Mouse (Mus musculus): Measurements from ENCODE around the gene Gpr63. TPM values are rescaled to one million over a fixed set of nuclear protein-coding genes. Genes with fewer than 3 reads are reported as not detected.

The Gpr63 gene
- polyA plus RNA-seq (2015; fragmentation: Nextera tagmentation; extraction: Ambion mirVana), result 0.33 and 0.50 TPM in 2 replicates

DNA sequence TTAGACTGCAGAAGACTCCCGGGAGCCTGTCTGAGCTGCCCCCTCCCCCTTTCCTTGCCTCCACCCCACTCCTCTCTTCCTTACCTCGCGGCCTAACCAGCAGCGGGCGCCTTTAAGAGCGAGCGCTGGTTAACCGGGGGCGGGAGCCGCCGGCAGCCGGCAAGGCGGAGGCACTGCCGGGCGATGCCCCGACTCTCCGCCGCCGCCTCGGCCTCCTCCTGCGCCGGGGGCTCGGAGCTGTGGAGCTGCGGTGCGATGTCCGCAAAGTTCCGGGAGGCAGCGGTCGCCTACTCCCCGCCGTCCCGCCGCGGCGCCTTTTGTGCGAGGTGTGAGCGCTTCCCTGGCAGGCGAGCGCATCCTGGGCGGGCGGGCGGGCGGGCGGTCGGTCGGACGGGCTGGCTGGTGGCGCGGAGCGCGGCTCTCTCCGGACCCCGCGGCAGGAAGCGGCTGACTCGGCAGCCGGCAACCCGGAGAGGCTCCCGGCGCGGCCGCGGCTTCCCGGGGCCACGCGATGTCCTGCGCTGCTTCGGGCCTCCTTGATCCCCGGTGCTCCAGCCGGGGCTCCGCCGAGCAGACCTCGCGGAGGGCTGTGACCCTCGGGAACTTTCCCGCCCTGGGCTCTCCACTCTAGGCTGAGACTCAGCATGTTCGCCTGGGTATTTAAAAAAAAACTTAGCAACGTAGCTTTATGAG, at the start of gene Gpr63:
TSS of gene Gpr63 (plus strand) at position 109 of the 693 bp plus-strand sequence.
- WGBS, result under 1% methylated on average over 65 of the region's 78 CpGs
- Histone ChIP-seq H3K4me1 (peaks cover 8% of the 10 kb centered on the region), H3K9me3 (no peaks in the 10 kb centered on the region)

GRCm38 (mm10) chr4:24920006-24920577, 46.1 kb upstream of the Gpr63 start:
- no peak overlapping the region for H3K9ac ChIP-seq
- H3K4me3 ChIP-seq, result no peak overlapping the region
- H3K4me2 ChIP-seq, result no peak overlapping the region
- no peaks in the 10 kb centered on the region for H3K36me3 ChIP-seq
- H3K4me1 ChIP-seq, result no peaks in the 10 kb centered on the region
- no peaks in the 10 kb centered on the region for H3K27me3 ChIP-seq (replicated peaks)
- no peak overlapping the region for H3K27ac ChIP-seq (replicated peaks)
- no peaks in the 10 kb centered on the region for H3K9me3 ChIP-seq
- 66% methylated on average over 5 of the region's 5 CpGs for WGBS
- ATAC-seq (ENCODE audit: extremely low read depth, insufficient number of reproducible peaks, low FRiP score, low TSS enrichment), result no peak

More for the DNA sequence above, at the start of gene Gpr63:
- H3K4me3 ChIP-seq, result peak within 1 kb of the TSS; percentile 73
- peak; percentile 70 for ATAC-seq (ENCODE audit: extremely low read depth, insufficient number of reproducible peaks, low FRiP score, low TSS enrichment)
- peak within 1 kb of the TSS; percentile 87 for H3K9ac ChIP-seq
- H3K36me3 ChIP-seq, result no peaks in the 10 kb centered on the region
- peaks cover 24% of the 10 kb centered on the region for H3K27me3 ChIP-seq (replicated peaks)
- peak within 1 kb of the TSS; percentile 73 for H3K27ac ChIP-seq (replicated peaks)
- peak within 1 kb of the TSS; percentile 81 for H3K4me2 ChIP-seq

DNA sequence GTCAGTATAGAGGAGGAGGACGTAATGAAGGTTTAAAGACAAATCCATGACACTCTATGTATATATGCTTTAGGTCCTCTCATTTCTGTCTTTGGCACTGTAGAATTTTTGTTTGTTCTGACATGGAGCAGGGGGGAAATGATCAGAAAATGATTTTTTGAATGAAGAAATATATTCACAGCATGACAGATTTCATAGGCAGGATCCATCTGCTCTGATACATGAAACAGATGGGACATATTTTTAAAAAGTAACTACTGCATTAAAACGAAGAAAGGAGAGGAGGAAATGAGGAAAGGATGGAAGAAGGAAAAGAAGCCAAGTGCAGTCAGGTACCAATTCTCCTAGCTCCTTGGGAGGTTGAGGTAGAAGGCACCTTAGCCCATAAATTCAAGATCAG, 41.5 kb upstream of the Gpr63 start:
- no peak for ATAC-seq (ENCODE audit: extremely low read depth, insufficient number of reproducible peaks, low FRiP score, low TSS enrichment)
- H3K27ac ChIP-seq (replicated peaks), result no peak overlapping the region
- H3K27me3 ChIP-seq (replicated peaks), result no peaks in the 10 kb centered on the region
- H3K9me3 ChIP-seq, result no peaks in the 10 kb centered on the region
- no peaks in the 10 kb centered on the region for H3K4me1 ChIP-seq
- no peak overlapping the region for H3K4me2 ChIP-seq
- no peak overlapping the region for H3K4me3 ChIP-seq
- no peaks in the 10 kb centered on the region for H3K36me3 ChIP-seq
- WGBS, result 66% methylated on average over 2 of the region's 2 CpGs
- no peak overlapping the region for H3K9ac ChIP-seq

DNA sequence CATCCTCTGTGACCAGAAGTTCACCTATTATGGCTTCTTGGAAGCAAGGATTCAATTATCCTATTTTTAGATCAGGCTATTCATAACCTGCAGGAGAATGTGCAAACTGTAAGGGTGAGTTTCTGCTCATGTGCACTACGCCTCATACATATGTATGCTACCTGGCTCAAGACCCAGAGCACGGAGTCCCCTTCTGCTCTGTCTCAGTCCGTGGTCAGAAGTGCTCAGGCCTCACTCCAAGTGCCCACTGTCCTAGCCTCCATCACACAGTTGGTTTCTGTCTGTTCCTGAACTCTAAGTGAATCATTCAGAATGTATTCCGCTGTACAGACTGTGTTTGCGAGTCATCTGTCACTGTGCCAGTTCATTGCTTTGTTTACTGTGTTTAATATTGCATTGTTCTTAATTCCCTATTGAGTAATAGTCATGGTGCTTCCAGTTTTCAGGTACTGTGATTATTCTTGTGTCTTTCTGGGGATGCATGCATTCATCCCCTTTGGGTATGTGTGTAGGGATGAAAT, 37.9 kb upstream of the Gpr63 start:
- Histone ChIP-seq H3K27ac (replicated peaks) (no peak overlapping the region), H3K27me3 (replicated peaks) (no peaks in the 10 kb centered on the region), H3K36me3 (no peaks in the 10 kb centered on the region), H3K4me2 (no peak overlapping the region), H3K9ac (no peak overlapping the region), H3K4me3 (no peak overlapping the region), H3K4me1 (no peaks in the 10 kb centered on the region), H3K9me3 (no peaks in the 10 kb centered on the region)
- WGBS, result 81% methylated on average over 5 of the region's 5 CpGs
- ATAC-seq (ENCODE audit: extremely low read depth, insufficient number of reproducible peaks, low FRiP score, low TSS enrichment), result no peak

GRCm38 (mm10) chr4:24928926-24929325, 37.3 kb upstream of the Gpr63 start:
- no peak for ATAC-seq (ENCODE audit: extremely low read depth, insufficient number of reproducible peaks, low FRiP score, low TSS enrichment)
- Histone ChIP-seq H3K4me3 (no peak overlapping the region), H3K36me3 (no peaks in the 10 kb centered on the region), H3K9ac (no peak overlapping the region), H3K4me2 (no peak overlapping the region), H3K4me1 (no peaks in the 10 kb centered on the region), H3K27ac (replicated peaks) (no peak overlapping the region), H3K9me3 (no peaks in the 10 kb centered on the region), H3K27me3 (replicated peaks) (no peaks in the 10 kb centered on the region)
- 78% methylated on average over 5 of the region's 5 CpGs for WGBS

- Histone ChIP-seq H3K4me1 (no peaks in the 10 kb centered on the region), H3K4me3 (no peak overlapping the region)
Observed at GRCm38 (mm10) chr4:24942728-24943424, 23.3 kb upstream of the Gpr63 start.

DNA sequence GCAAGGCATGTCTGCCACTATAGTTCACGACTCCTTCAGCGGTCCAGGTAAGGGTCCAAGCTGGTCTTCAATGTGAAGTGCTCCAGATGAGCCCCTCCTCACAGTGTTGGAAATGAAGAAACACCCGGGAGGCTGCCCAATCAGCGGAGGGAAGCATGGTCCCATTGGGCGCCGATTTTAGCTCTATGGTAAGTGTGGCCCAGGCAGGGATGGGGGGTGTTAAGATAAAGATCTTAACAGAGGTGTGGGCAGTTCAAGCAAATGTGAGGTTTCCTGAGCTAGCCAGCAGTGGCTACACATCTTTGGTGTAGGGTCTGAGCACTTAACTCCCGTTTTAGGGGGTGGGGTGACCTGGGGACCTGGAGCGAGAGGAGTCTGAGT, 299 bp upstream of the Gpr63 start:
- no peaks in the 10 kb centered on the region for H3K36me3 ChIP-seq
- peaks cover 8% of the 10 kb centered on the region for H3K4me1 ChIP-seq
- peaks cover 24% of the 10 kb centered on the region for H3K27me3 ChIP-seq (replicated peaks)
- no peak overlapping the region for H3K27ac ChIP-seq (replicated peaks)
- H3K9ac ChIP-seq, result peak overlapping the region; percentile 87
- no peak for ATAC-seq (ENCODE audit: extremely low read depth, insufficient number of reproducible peaks, low FRiP score, low TSS enrichment)
- H3K9me3 ChIP-seq, result no peaks in the 10 kb centered on the region
- WGBS, result 6% methylated on average over 8 of the region's 8 CpGs
- peak overlapping the region; percentile 73 for H3K4me3 ChIP-seq
- H3K4me2 ChIP-seq, result peak overlapping the region; percentile 81

More at GRCm38 (mm10) chr4:24942728-24943424, 23.3 kb upstream of the Gpr63 start:
- ATAC-seq (ENCODE audit: extremely low read depth, insufficient number of reproducible peaks, low FRiP score, low TSS enrichment), result no peak
- 49% methylated on average over 6 of the region's 6 CpGs for WGBS
- H3K9ac ChIP-seq, result no peak overlapping the region
- H3K27ac ChIP-seq (replicated peaks), result no peak overlapping the region
- H3K9me3 ChIP-seq, result no peaks in the 10 kb centered on the region
- H3K36me3 ChIP-seq, result no peaks in the 10 kb centered on the region
- no peak overlapping the region for H3K4me2 ChIP-seq
- H3K27me3 ChIP-seq (replicated peaks), result no peaks in the 10 kb centered on the region

DNA sequence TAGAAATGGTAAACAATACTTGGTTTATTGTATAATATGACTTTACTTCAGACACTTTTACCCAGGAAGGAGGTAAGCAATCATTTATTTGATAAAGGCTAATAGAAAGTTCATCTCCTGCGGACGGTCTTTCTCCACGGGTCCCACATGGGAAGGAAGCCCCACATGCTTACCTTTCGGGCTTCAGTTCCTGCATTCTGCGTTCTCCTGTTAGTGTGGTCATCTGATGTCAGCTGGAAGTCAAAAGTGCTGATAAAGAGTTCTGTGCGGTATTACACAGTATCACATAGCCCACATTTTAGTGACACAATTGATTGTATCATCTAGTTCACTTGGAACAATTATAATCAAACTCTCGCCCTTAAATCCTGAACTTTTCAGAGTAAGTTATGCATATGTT, 1.0 kb downstream of the Gpr63 start:
- Histone ChIP-seq H3K4me1 (peaks cover 8% of the 10 kb centered on the region), H3K27ac (replicated peaks) (no peak overlapping the region), H3K4me3 (peak overlapping the region; percentile 73), H3K9me3 (no peaks in the 10 kb centered on the region), H3K4me2 (peak overlapping the region; percentile 81), H3K9ac (peak overlapping the region; percentile 87), H3K36me3 (no peaks in the 10 kb centered on the region), H3K27me3 (replicated peaks) (peaks cover 24% of the 10 kb centered on the region)
- no peak for ATAC-seq (ENCODE audit: extremely low read depth, insufficient number of reproducible peaks, low FRiP score, low TSS enrichment)
- 22% methylated on average over 7 of the region's 7 CpGs for WGBS

- no peak overlapping the region for H3K27ac ChIP-seq (replicated peaks)
- 55% methylated on average over 4 of the region's 4 CpGs for WGBS
- H3K4me3 ChIP-seq, result no peak overlapping the region
- H3K4me1 ChIP-seq, result peaks cover 8% of the 10 kb centered on the region; the same call in 1 of the 2 replicates
- H3K9me3 ChIP-seq, result no peaks in the 10 kb centered on the region
- no peak overlapping the region for H3K4me2 ChIP-seq
- H3K36me3 ChIP-seq, result no peaks in the 10 kb centered on the region
- H3K27me3 ChIP-seq (replicated peaks), result no peaks in the 10 kb centered on the region; the same call in 1 of the 2 replicates
- H3K9ac ChIP-seq, result no peak overlapping the region
- no peak for ATAC-seq (ENCODE audit: extremely low read depth, insufficient number of reproducible peaks, low FRiP score, low TSS enrichment)
Observed at GRCm38 (mm10) chr4:24978589-24978988, 12.4 kb downstream of the Gpr63 start.

GRCm38 (mm10) chr4:24985612-24986011, 19.4 kb downstream of the Gpr63 start:
- 44% methylated on average over 5 of the region's 5 CpGs for WGBS
- H3K4me3 ChIP-seq, result no peak overlapping the region
- no peak overlapping the region for H3K4me2 ChIP-seq
- H3K4me1 ChIP-seq, result peaks cover 8% of the 10 kb centered on the region; the same call in 1 of the 2 replicates
- ATAC-seq (ENCODE audit: extremely low read depth, insufficient number of reproducible peaks, low FRiP score, low TSS enrichment), result no peak
- H3K9me3 ChIP-seq, result no peaks in the 10 kb centered on the region
- H3K27me3 ChIP-seq (replicated peaks), result peaks cover 23% of the 10 kb centered on the region
- H3K36me3 ChIP-seq, result no peaks in the 10 kb centered on the region
- H3K27ac ChIP-seq (replicated peaks), result no peak overlapping the region
- H3K9ac ChIP-seq, result no peak overlapping the region

DNA sequence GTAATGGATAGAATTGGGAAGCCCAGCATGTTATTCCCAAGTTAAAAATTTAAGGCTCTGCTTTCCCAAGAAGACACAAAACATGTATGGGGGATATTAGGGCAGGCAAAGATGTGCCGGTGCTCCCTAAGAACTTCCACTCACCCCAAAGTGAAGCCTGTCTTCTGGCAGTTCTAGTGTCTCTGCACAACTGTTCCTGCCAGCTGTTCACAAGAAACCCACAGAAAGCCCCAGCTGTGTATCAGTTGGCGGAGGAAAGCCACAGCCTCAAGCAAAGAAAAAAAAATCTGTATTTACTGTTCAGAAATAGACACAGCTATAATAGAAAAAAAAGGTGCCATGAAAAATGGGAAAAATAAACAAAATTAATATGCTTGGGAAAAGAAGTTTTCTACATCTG, 25.3 kb downstream of the Gpr63 start:
- Histone ChIP-seq H3K27me3 (replicated peaks) (peaks cover 35% of the 10 kb centered on the region), H3K27ac (replicated peaks) (no peak overlapping the region), H3K9me3 (no peaks in the 10 kb centered on the region; the same call in 1 of the 2 replicates), H3K4me3 (no peak overlapping the region), H3K4me2 (no peak overlapping the region), H3K36me3 (no peaks in the 10 kb centered on the region), H3K9ac (no peak overlapping the region), H3K4me1 (no peaks in the 10 kb centered on the region)
- no peak for ATAC-seq (ENCODE audit: extremely low read depth, insufficient number of reproducible peaks, low FRiP score, low TSS enrichment)
- WGBS, result 87% methylated on average over 2 of the region's 2 CpGs

Measured in heart, embryonic 13.5 days (tissue).